Mouse (Mus musculus): ENCODE data around the gene Ppa2. TPM values are rescaled to one million over a fixed set of nuclear protein-coding genes. Genes with fewer than 3 reads are reported as not detected.

Gene Ppa2
- total and polyA plus RNA-seq, 3 experiments: 33.6 to 36.3 TPM; not detected in 1

DNA sequence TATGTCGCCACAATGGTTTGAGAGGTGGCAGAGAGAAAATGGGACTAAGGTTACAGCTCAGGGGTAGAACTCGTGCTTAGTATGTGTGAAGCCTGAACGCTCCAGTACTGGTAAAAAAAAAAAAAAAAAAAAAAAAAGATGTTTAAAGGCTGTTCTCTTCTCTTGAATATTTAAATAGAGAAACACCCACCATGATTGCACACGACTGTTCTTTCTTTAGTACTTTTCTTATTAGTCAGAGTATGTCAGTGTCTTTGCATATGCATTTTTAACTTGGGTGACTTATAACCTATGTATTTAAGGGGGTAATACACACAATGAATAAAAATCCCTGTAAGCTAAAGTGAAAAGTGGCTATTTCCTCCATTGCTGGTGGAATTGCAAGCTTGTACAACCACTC, 104.8 kb downstream of the Ppa2 start:
- DNase-seq (ENCODE audit: low read depth, low spot score): no peak
- peaks cover 0 to 1% of the 10 kb centered on the region in 2 experiments; a peak in 2 of 4 replicates for H3K27me3 ChIP-seq (ENCODE audit: control insufficient read depth in 1 of 2, insufficient read depth in 2 of 2, low read length in 2 of 2)
- H3K9ac ChIP-seq (ENCODE audit: control insufficient read depth, low read depth, low read length, poor library complexity, severe bottlenecking): no peak overlapping the region
- no peak overlapping the region for H3K4me3 ChIP-seq (ENCODE audit: control insufficient read depth in 1 of 2, insufficient read depth in 1 of 2, low read depth in 2 of 2, low read length in 2 of 2)
- no peaks in the 10 kb centered on the region for H3K9me3 ChIP-seq (replicated peaks; ENCODE audit: insufficient read depth, low read length)
- H3K27ac ChIP-seq (ENCODE audit: control insufficient read depth, low read depth, low read length): no peak overlapping the region
- H3K79me2 ChIP-seq (ENCODE audit: control insufficient read depth, insufficient read depth, low read length, poor library complexity): no peaks in the 10 kb centered on the region
- H3K36me3 ChIP-seq (ENCODE audit: control insufficient read depth in 1 of 2, insufficient read depth in 2 of 2, low read length in 2 of 2): no peaks in the 10 kb centered on the region
- H3K4me1 ChIP-seq (ENCODE audit: control insufficient read depth in 1 of 2, insufficient read depth in 2 of 2, low read length in 2 of 2): no peaks in the 10 kb centered on the region
- TF ChIP-seq MYB (IDR thresholded peaks at IDR 0.05; ENCODE audit: low read depth, low read length) (no peak), E2F4 (IDR thresholded peaks at IDR 0.05; ENCODE audit: borderline replicate concordance, low read depth, low read length) (no peak), POLR2A (IDR thresholded peaks at IDR 0.05; ENCODE audit: control insufficient read depth in 1 of 2, insufficient read depth in 1 of 2, low read depth in 1 of 2, low read length in 2 of 2, poor library complexity in 1 of 2) (no peak)

GRCm38 (mm10) chr3:133423073-133423472, 113.2 kb downstream of the Ppa2 start:
- Histone ChIP-seq H3K4me3 (ENCODE audit: control insufficient read depth in 1 of 2, insufficient read depth in 1 of 2, low read depth in 2 of 2, low read length in 2 of 2) (no peak overlapping the region), H3K9ac (ENCODE audit: control insufficient read depth, low read depth, low read length, poor library complexity, severe bottlenecking) (no peak overlapping the region), H3K9me3 (replicated peaks; ENCODE audit: insufficient read depth, low read length) (no peaks in the 10 kb centered on the region), H3K79me2 (ENCODE audit: control insufficient read depth, insufficient read depth, low read length, poor library complexity) (no peaks in the 10 kb centered on the region), H3K36me3 (ENCODE audit: control insufficient read depth in 1 of 2, insufficient read depth in 2 of 2, low read length in 2 of 2) (no peaks in the 10 kb centered on the region), H3K4me1 (ENCODE audit: control insufficient read depth in 1 of 2, insufficient read depth in 2 of 2, low read length in 2 of 2) (no peaks in the 10 kb centered on the region), H3K27me3 (ENCODE audit: control insufficient read depth in 1 of 2, insufficient read depth in 2 of 2, low read length in 2 of 2) (no peaks in the 10 kb centered on the region; a peak in 1 of 4 replicates), H3K27ac (ENCODE audit: control insufficient read depth, low read depth, low read length) (no peak overlapping the region)
- TF ChIP-seq USF2 (IDR thresholded peaks at IDR 0.05; ENCODE audit: borderline replicate concordance in 1 of 2, insufficient read depth in 1 of 2, low read depth in 1 of 2, low read length in 2 of 2) (no peak), SMC3 (IDR thresholded peaks at IDR 0.05; ENCODE audit: low read depth, low read length) (no peak), MAX (IDR thresholded peaks at IDR 0.05; ENCODE audit: low read length) (no peak), MYB (IDR thresholded peaks at IDR 0.05; ENCODE audit: low read depth, low read length) (no peak), MAFK (IDR thresholded peaks at IDR 0.05; ENCODE audit: borderline replicate concordance, low read depth, low read length) (no peak), USF1 (IDR thresholded peaks at IDR 0.05; ENCODE audit: low read depth, low read length) (no peak), POLR2AphosphoS5 (IDR thresholded peaks at IDR 0.05; ENCODE audit: borderline replicate concordance, low read depth, low read length) (no peak), MYC (IDR thresholded peaks at IDR 0.05; ENCODE audit: low read depth, low read length) (no peak), CHD2 (IDR thresholded peaks at IDR 0.05; ENCODE audit: low read length) (no peak), HCFC1 (IDR thresholded peaks at IDR 0.05; ENCODE audit: low read depth, low read length) (no peak), UBTF (IDR thresholded peaks at IDR 0.05; ENCODE audit: borderline replicate concordance, insufficient read depth, low read depth, low read length) (no peak), ZNF384 (IDR thresholded peaks at IDR 0.05; ENCODE audit: low read depth, low read length) (no peak), RCOR1 (IDR thresholded peaks at IDR 0.05; ENCODE audit: low read depth, low read length) (no peak), GATA1 (IDR thresholded peaks at IDR 0.05; ENCODE audit: low read depth, low read length) (no peak)
- no peak for DNase-seq (ENCODE audit: low read depth, low spot score)

Other genes starting within 250 kb of the Ppa2 start
- gene Ints12, start 218.3 kb upstream of the Ppa2 start, total RNA-seq (2012; rRNA removed): 11.0 and 13.8 TPM in 2 replicates
- 10 to 100 TPM in 1 of 2 experiments, not detected in 1; 15.2 TPM for gene Ints12, start 218.3 kb upstream of the Ppa2 start, polyA plus RNA-seq (2012; ENCODE audit: insufficient read depth in 1 of 2, insufficient read length in 2 of 2, low read depth in 1 of 2, low replicate concordance in 2 of 2, missing spikeins in 1 of 2)
- gene Gstcd, start 218.1 kb upstream of the Ppa2 start, total RNA-seq (2012; rRNA removed): 17.2 and 19.2 TPM in 2 replicates
- gene Gstcd, start 218.1 kb upstream of the Ppa2 start, polyA plus RNA-seq (2012; ENCODE audit: insufficient read depth in 1 of 2, insufficient read length in 2 of 2, low read depth in 1 of 2, low replicate concordance in 2 of 2, missing spikeins in 1 of 2): 10 to 100 TPM in 1 of 2 experiments, not detected in 1; 15.5 TPM
- not detected in 2 replicates for gene Arhgef38, start 75.2 kb upstream of the Ppa2 start, total RNA-seq (2012; rRNA removed)
- gene Arhgef38, start 75.2 kb upstream of the Ppa2 start, polyA plus RNA-seq (2012; ENCODE audit: insufficient read depth in 1 of 2, insufficient read length in 2 of 2, low read depth in 1 of 2, low replicate concordance in 2 of 2, missing spikeins in 1 of 2): not detected
- gene Tet2, start 235.0 kb downstream of the Ppa2 start, total RNA-seq (2012; rRNA removed): 6.8 and 9.4 TPM in 2 replicates
- gene Tet2, start 235.0 kb downstream of the Ppa2 start, polyA plus RNA-seq (2012; ENCODE audit: insufficient read depth in 1 of 2, insufficient read length in 2 of 2, low read depth in 1 of 2, low replicate concordance in 2 of 2, missing spikeins in 1 of 2): 100 to 1,000 TPM in 1 of 2 experiments, 10 to 100 TPM in 1; 10.9 to 101 TPM

Data from MEL (cell line).